ENCODE assay signal across 26 mouse cellular contexts in genomic region chr16:35169431-35169830, GRCm38 (mm10). TPM values are rescaled to one million over a fixed set of nuclear protein-coding genes. Genes with fewer than 3 reads are reported as not detected.
A peak's percentile ranks its signal among the peaks of the same experiment; 100 is the strongest.
DNase-seq lines count a peak whose midpoint lies in the region; ATAC-seq and TF ChIP-seq lines count a peak whose summit lies in the region.
"Had no signal": no experiment of that assay in that cellular context is flagged by ENCODE, and none has a peak within 500 bp of the region (broad histone marks: within the 10 kb centered on the region; RNA-seq: fewer than 3 reads in every experiment).

No protein-coding gene starts in this region.

- no peaks in the 10 kb centered on the region for H3K9me3 ChIP-seq in heart, embryonic 10.5 days
- H3K9me3 ChIP-seq in hindbrain, embryonic 12.5 days (replicated peaks): no peaks in the 10 kb centered on the region
- H3K9me3 ChIP-seq: G1E; hindbrain, embryonic 13.5 days; limb, embryonic 12.5 days; liver, embryonic 15.5 days had no signal

- H3K36me3 ChIP-seq in heart, adult 2 months (ENCODE audit: control insufficient read depth, insufficient read depth, low read length): no peaks in the 10 kb centered on the region
- peaks cover 8% of the 10 kb centered on the region for H3K36me3 ChIP-seq in heart, embryonic 10.5 days
- no peaks in the 10 kb centered on the region for H3K36me3 ChIP-seq in hindbrain, embryonic 12.5 days
- H3K36me3 ChIP-seq: G1E; hindbrain, embryonic 13.5 days; limb, embryonic 12.5 days; liver, embryonic 15.5 days had no signal

- 46% methylated on average over 7 of the region's 7 CpGs for WGBS in heart, adult 2 months
- 61% methylated on average over 7 of the region's 7 CpGs for WGBS in heart, embryonic 10.5 days
- 83% methylated on average over 7 of the region's 7 CpGs for WGBS in hindbrain, embryonic 12.5 days

- TF ChIP-seq EP300 in heart, adult 2 months (IDR thresholded peaks at IDR 0.05; ENCODE audit: insufficient read depth, low read depth, low read length): no peak

- no peak overlapping the region for H3K27ac ChIP-seq in heart, adult 2 months
- H3K27ac ChIP-seq in heart, embryonic 10.5 days: no peak overlapping the region
- no peak overlapping the region for H3K27ac ChIP-seq in hindbrain, embryonic 12.5 days
- H3K27ac ChIP-seq: hindbrain, embryonic 13.5 days; left cerebral cortex, adult 2 months; limb, embryonic 12.5 days; liver, embryonic 15.5 days had no signal

- peaks cover 4% of the 10 kb centered on the region; the same call in 1 of the 2 replicates for H3K4me1 ChIP-seq in heart, adult 2 months (ENCODE audit: control insufficient read depth, insufficient read depth, low read length)
- peaks cover 39% of the 10 kb centered on the region for H3K4me1 ChIP-seq in heart, embryonic 10.5 days
- H3K4me1 ChIP-seq in hindbrain, embryonic 12.5 days: peaks cover 22% of the 10 kb centered on the region
- H3K4me1 ChIP-seq: liver, embryonic 15.5 days had no signal

- DNase-seq in adrenal gland, adult 8-10 months: peak; percentile 46
- no peak for DNase-seq in adrenal gland, postnatal 25 days
- DNase-seq in heart, adult 2 months: peak; percentile 45 to 55
- no peak for DNase-seq in heart, embryonic 10.5 days (ENCODE audit: low spot score)
- DNase-seq in adrenal gland, postnatal 14 days: peak; percentile 61
- DNase-seq in gastrocnemius, postnatal 25 days: peak; percentile 73
- DNase-seq in spleen, postnatal 36 days (ENCODE audit: low spot score in 2 of 2): no peak
- DNase-seq: cerebellum, postnatal 14 days; kidney, adult 9 months; kidney, postnatal 10 days; lung, embryonic 14.5 days; lung, postnatal 14 days; midbrain, embryonic 14.5 days; retina, postnatal 1 day; right cerebral cortex, postnatal 25 days; thymus, postnatal 4 days had no signal

- intact Hi-C loops in heart, adult 2 months (cut with DNase I): no loop called here

- no peaks in the 10 kb centered on the region for H3K27me3 ChIP-seq in heart, adult 2 months (ENCODE audit: control insufficient read depth, insufficient read depth, low read length)
- H3K27me3 ChIP-seq in heart, embryonic 10.5 days (ENCODE audit: insufficient read depth, poor library complexity, severe bottlenecking): no peaks in the 10 kb centered on the region; the same call in 1 of the 2 replicates
- no peaks in the 10 kb centered on the region for H3K27me3 ChIP-seq in hindbrain, embryonic 12.5 days
- H3K27me3 ChIP-seq: hindbrain, embryonic 13.5 days had no signal

- TF ChIP-seq CTCF in heart, adult 2 months (IDR thresholded peaks at IDR 0.05): no peak

- H3K4me2 ChIP-seq in hindbrain, embryonic 12.5 days (replicated peaks): no peak overlapping the region
- H3K4me2 ChIP-seq: hindbrain, embryonic 13.5 days; limb, embryonic 12.5 days; liver, embryonic 15.5 days; lung, embryonic 14.5 days had no signal

- no peaks in the 10 kb centered on the region; the same call in 1 of the 2 replicates for H3K79me2 ChIP-seq in heart, adult 2 months (replicated peaks; ENCODE audit: control insufficient read depth, insufficient read depth, low read length)

- no peak overlapping the region for H3K9ac ChIP-seq in heart, adult 2 months (ENCODE audit: low read depth, low read length)
- H3K9ac ChIP-seq in hindbrain, embryonic 12.5 days: no peak overlapping the region
- H3K9ac ChIP-seq: hindbrain, embryonic 13.5 days; limb, embryonic 12.5 days; liver, embryonic 15.5 days; lung, embryonic 14.5 days had no signal

- TF ChIP-seq POLR2A in heart, adult 2 months (IDR thresholded peaks at IDR 0.05; ENCODE audit: insufficient read depth, low read depth, low read length): no peak

- ATAC-seq in hindbrain, embryonic 12.5 days (ENCODE audit: low FRiP score): no peak
- ATAC-seq: forebrain, embryonic 16.5 days; intestine, embryonic 16.5 days had no signal

- no peak overlapping the region for H3K4me3 ChIP-seq in heart, adult 2 months
- H3K4me3 ChIP-seq in heart, embryonic 10.5 days: no peak overlapping the region
- H3K4me3 ChIP-seq in hindbrain, embryonic 12.5 days: no peak overlapping the region
- H3K4me3 ChIP-seq: erythroblast, embryonic 14.5 days; hindbrain, embryonic 13.5 days; left cerebral cortex, adult 2 months; limb, embryonic 12.5 days; liver, embryonic 15.5 days had no signal

RNA-seq across cellular contexts. Expression of gene Adcy5, which starts 14.8 kb away (rescaled TPM):
- 10 to 100 TPM; 11.8 to 19.1 (median 13.6) TPM for total RNA-seq in adrenal gland, adult 8-10 months (2022)
- total RNA-seq in adrenal gland, postnatal 25 days (2021): 4.6 and 7.2 TPM in 2 replicates
- 10 to 100 TPM; 52.9 to 56.2 TPM for total RNA-seq in heart, adult 2 months (2021)
- polyA plus RNA-seq in heart, adult 2 months (2012; rRNA removed): 47.1 and 67.3 TPM in 2 replicates
- 3.8 and 5.1 TPM in 2 replicates for polyA plus RNA-seq in heart, embryonic 10.5 days (2016; fragmentation: Nextera tagmentation; extraction: Ambion mirVana)
- 6.3 and 8.9 TPM in 2 replicates for total RNA-seq in adrenal gland, postnatal 14 days (2021)
- total RNA-seq in gastrocnemius, postnatal 25 days (2021): 1 to 10 TPM; 1.2 to 4.1 TPM
- 4.4 and 4.5 TPM in 2 replicates for polyA plus RNA-seq in hindbrain, embryonic 12.5 days (2016; fragmentation: Nextera tagmentation; extraction: Ambion mirVana)
- total RNA-seq: monocyte, adult 5-6 weeks had no signal
- polyA plus RNA-seq: erythroblast, embryonic 14.5 days; G1E had no signal

Comparison
In these comparisons a context has a peak if more than half of its experiments do, and no peak if none do; other contexts are left out.
1. DNase-seq: peak in adrenal gland, adult 8-10 months (single experiment), heart, adult 2 months (2 of 2), adrenal gland, postnatal 14 days (single experiment) and gastrocnemius, postnatal 25 days (single experiment); none in adrenal gland, postnatal 25 days (single experiment), heart, embryonic 10.5 days (single experiment) and spleen, postnatal 36 days (0 of 2).